Mouse (Mus musculus) hindbrain, embryonic 14.5 days (tissue): ENCODE results near the gene Cdk5rap1. TPM values are rescaled to one million over a fixed set of nuclear protein-coding genes. Genes with fewer than 3 reads are reported as not detected.
"Not testable (repeated sequence)": the region's sequence is repeated elsewhere in the genome, so short reads cannot be mapped to it uniquely, and the experiment has no call there.

Experiments used
- ATAC-seq: fragments of 200-750 bp; cut with Nextera tagmentation; 2 replicates; pipeline ENCODE4 v1.8.0; 2017; ENCODE audit warnings: moderate number of reproducible peaks, mild to moderate bottlenecking, moderate TSS enrichment, moderate library complexity; ENCODE audit not compliant: low FRiP score
- DNase-seq: peaks from one replicate; pipeline ENCODE4 v3.0.0-alpha.2; 2015; ENCODE audit warnings: low spot score
- H3K27ac ChIP-seq: fragments of 300-500 bp; sonication (generic); 2 replicates; pipeline ENCODE4 v1.5.1; 2014; ENCODE audit warnings: mild to moderate bottlenecking, moderate library complexity
- H3K27me3 ChIP-seq: fragments of 300-500 bp; sonication (generic); 2 replicates; pipeline ENCODE4 v1.6.1; 2014; ENCODE audit warnings: mild to moderate bottlenecking, low read length, mixed read lengths; ENCODE audit not compliant: control insufficient read depth, insufficient read depth
- H3K36me3 ChIP-seq: fragments of 300-500 bp; sonication (generic); replicated peaks from 2 replicates; pipeline ENCODE4 v1.6.1; 2014; ENCODE audit not compliant: control insufficient read depth, insufficient read depth
- H3K4me1 ChIP-seq: fragments of 300-500 bp; sonication (generic); replicated peaks from 2 replicates; pipeline ENCODE4 v1.6.1; 2014; ENCODE audit warnings: antibody characterized with exemption, low read length, mixed read lengths; ENCODE audit not compliant: control insufficient read depth, insufficient read depth
- H3K4me2 ChIP-seq: fragments of 300-500 bp; sonication (generic); replicated peaks from 2 replicates; pipeline ENCODE4 v1.6.1; 2014; ENCODE audit warnings: mild to moderate bottlenecking, moderate library complexity
- H3K4me3 ChIP-seq: fragments of 300-500 bp; sonication (generic); replicated peaks from 2 replicates; pipeline ENCODE4 v1.5.1; 2014; ENCODE audit warnings: mild to moderate bottlenecking, low read length
- H3K9ac ChIP-seq: fragments of 300-500 bp; sonication (generic); 2 replicates; pipeline ENCODE4 v1.6.1; 2014
- H3K9me3 ChIP-seq: fragments of 300-500 bp; sonication (generic); 2 replicates; pipeline ENCODE4 v1.6.1; 2016; ENCODE audit warnings: low read length; ENCODE audit not compliant: control insufficient read depth
- WGBS: fragments of 180-500 bp; shearing (Covaris S2); extraction: QIAGEN DNeasy Blood & Tissue Kit; methylation state at CpG from one replicate; pipeline ENCODE4 v1.1.7; 2014; 5-methylcytosine and 5-hydroxymethylcytosine counted together
- polyA plus RNA-seq: library from polyadenylated mRNA; unstranded; fragments of >200 nt; fragmentation: Nextera tagmentation; extraction: Ambion mirVana; gene quantifications from 2 replicates; pipeline ENCODE4 v1.2.1, GENCODE M21; 2014

Gene Cdk5rap1
- polyA plus RNA-seq, 1 experiment from 2014 or later = 20.3 TPM

GRCm38 (mm10) chr2:154390180-154390964, 17.6 kb upstream of the Cdk5rap1 start:
- no peak overlapping the region for H3K27ac ChIP-seq
- 81% methylated on average over 11 of the region's 11 CpGs for WGBS

GRCm38 (mm10) chr2:154379103-154379502, 6.3 kb upstream of the Cdk5rap1 start:
- Histone ChIP-seq H3K9ac (no peak overlapping the region), H3K36me3 (no peaks in the 10 kb centered on the region; the same call in 1 of the 2 replicates), H3K4me1 (no peaks in the 10 kb centered on the region), H3K27ac (no peak overlapping the region), H3K4me2 (no peak overlapping the region), H3K9me3 (no peaks in the 10 kb centered on the region), H3K4me3 (no peak overlapping the region), H3K27me3 (no peaks in the 10 kb centered on the region)
- WGBS = 83% methylated on average over 7 of the region's 7 CpGs
- ATAC-seq (no peak), DNase-seq (no peak)

More at GRCm38 (mm10) chr2:154390180-154390964, 17.6 kb upstream of the Cdk5rap1 start:
- H3K4me3 ChIP-seq = no peak overlapping the region
- DNase-seq (no peak), ATAC-seq (no peak)
- H3K36me3 ChIP-seq = no peaks in the 10 kb centered on the region
- H3K9me3 ChIP-seq = no peaks in the 10 kb centered on the region
- no peaks in the 10 kb centered on the region for H3K27me3 ChIP-seq
- no peak overlapping the region for H3K9ac ChIP-seq
- no peaks in the 10 kb centered on the region for H3K4me1 ChIP-seq
- no peak overlapping the region for H3K4me2 ChIP-seq

- peaks cover 10% of the 10 kb centered on the region; the same call in 1 of the 2 replicates for H3K4me1 ChIP-seq
- WGBS = 73% methylated on average over 6 of the region's 6 CpGs
- H3K4me2 ChIP-seq = no peak overlapping the region
- no peaks in the 10 kb centered on the region for H3K9me3 ChIP-seq
- H3K27ac ChIP-seq = no peak overlapping the region
- H3K4me3 ChIP-seq = no peak overlapping the region
- H3K9ac ChIP-seq = no peak overlapping the region
- ATAC-seq (no peak), DNase-seq (no peak)
- H3K27me3 ChIP-seq = no peaks in the 10 kb centered on the region
- H3K36me3 ChIP-seq = peaks cover 4% of the 10 kb centered on the region; the same call in 1 of the 2 replicates
These were observed 2.2 kb upstream of the Cdk5rap1 start for GRCm38 (mm10) chr2:154374807-154375601.

GRCm38 (mm10) chr2:154373961-154374632, 1.3 kb upstream of the Cdk5rap1 start:
- H3K4me2 ChIP-seq = no peak overlapping the region
- H3K27ac ChIP-seq = no peak overlapping the region
- peaks cover 8% of the 10 kb centered on the region; the same call in 1 of the 2 replicates for H3K36me3 ChIP-seq
- DNase-seq (peak; percentile 62), ATAC-seq (no peak)
- no peak overlapping the region for H3K4me3 ChIP-seq
- no peaks in the 10 kb centered on the region for H3K9me3 ChIP-seq
- H3K27me3 ChIP-seq = no peaks in the 10 kb centered on the region
- 65% methylated on average over 6 of the region's 6 CpGs for WGBS
- no peak overlapping the region for H3K9ac ChIP-seq
- H3K4me1 ChIP-seq = peaks cover 10% of the 10 kb centered on the region; the same call in 1 of the 2 replicates

GRCm38 (mm10) chr2:154372151-154372829, 520 bp downstream of the Cdk5rap1 start:
- WGBS = under 1% methylated on average over 42 of the region's 42 CpGs
- peaks cover 23% of the 10 kb centered on the region; the same call in 1 of the 2 replicates for H3K36me3 ChIP-seq
- peak; percentile 91 for ATAC-seq
- peak overlapping the region; percentile 83 for H3K4me2 ChIP-seq
- H3K9ac ChIP-seq = peak overlapping the region; percentile 96
- DNase-seq = peak; percentile 93
- H3K4me1 ChIP-seq = peaks cover 10% of the 10 kb centered on the region; the same call in 1 of the 2 replicates
- peak overlapping the region; percentile 87 for H3K4me3 ChIP-seq
- H3K9me3 ChIP-seq = no peaks in the 10 kb centered on the region
- H3K27ac ChIP-seq = peak overlapping the region; percentile 84
- H3K27me3 ChIP-seq = no peaks in the 10 kb centered on the region

- no peaks in the 10 kb centered on the region for H3K27me3 ChIP-seq
- H3K36me3 ChIP-seq = peaks cover 60% of the 10 kb centered on the region
- WGBS = 98% methylated on average over 1 of the region's 1 CpGs
- no peak overlapping the region for H3K4me3 ChIP-seq
- no peaks in the 10 kb centered on the region for H3K9me3 ChIP-seq
- no peak for DNase-seq
- no peak for ATAC-seq
- H3K9ac ChIP-seq = no peak overlapping the region
- no peak overlapping the region for H3K4me2 ChIP-seq
- peaks cover 4% of the 10 kb centered on the region; the same call in 1 of the 2 replicates for H3K4me1 ChIP-seq
- H3K27ac ChIP-seq = no peak overlapping the region
These were observed 5.3 kb downstream of the Cdk5rap1 start for GRCm38 (mm10) chr2:154367510-154367909.

GRCm38 (mm10) chr2:154354000-154354425, 18.8 kb downstream of the Cdk5rap1 start:
- peak; percentile 27; the same call in 1 of the 2 replicates for ATAC-seq
- not testable (repeated sequence) for H3K9me3 ChIP-seq, H3K4me1 ChIP-seq, H3K27ac ChIP-seq, DNase-seq, H3K27me3 ChIP-seq
- H3K9ac ChIP-seq = 0 out of 2 replicates have a peak overlapping the region, but pooled peaks have one; percentile 16
- H3K4me3 ChIP-seq = peak overlapping the region; percentile 20
- WGBS = 76% methylated on average over 14 of the region's 19 CpGs
- H3K4me2 ChIP-seq = peak overlapping the region; percentile 37
- peaks cover 30% of the 10 kb centered on the region for H3K36me3 ChIP-seq

- H3K9ac ChIP-seq = no peak overlapping the region
- H3K36me3 ChIP-seq = peaks cover 68% of the 10 kb centered on the region
- no peaks in the 10 kb centered on the region for H3K9me3 ChIP-seq
- H3K4me1 ChIP-seq = no peaks in the 10 kb centered on the region
- H3K4me3 ChIP-seq = no peak overlapping the region
- ATAC-seq (no peak), DNase-seq (no peak)
- no peaks in the 10 kb centered on the region for H3K27me3 ChIP-seq
- no peak overlapping the region for H3K4me2 ChIP-seq
- 89% methylated on average over 3 of the region's 3 CpGs for WGBS
- H3K27ac ChIP-seq = no peak overlapping the region
These were observed 24.7 kb downstream of the Cdk5rap1 start for GRCm38 (mm10) chr2:154348152-154348551.
